Mouse (Mus musculus) kidney, postnatal 0 days (tissue): ENCODE measurements around the gene Tulp3. TPM values are rescaled to one million over a fixed set of nuclear protein-coding genes. Genes with fewer than 3 reads are reported as not detected.
"Not testable (repeated sequence)": the region's sequence is repeated elsewhere in the genome, so short reads cannot be mapped to it uniquely, and the experiment has no call there.

Experiments
- ATAC-seq: fragments of 200-750 bp; cut with Nextera tagmentation; replicated peaks from 2 replicates; pipeline ENCODE4 v1.8.0; 2017; ENCODE audit warnings: low read depth, moderate number of reproducible peaks, moderate TSS enrichment, moderate library complexity; ENCODE audit not compliant: low FRiP score
- DNase-seq: peaks from one replicate; pipeline ENCODE4 v3.0.0-alpha.2; 2016; ENCODE audit warnings: low spot score
- H3K27ac ChIP-seq: fragments of 300-500 bp; sonication (generic); 2 replicates; pipeline ENCODE4 v1.5.1; 2014; ENCODE audit warnings: mild to moderate bottlenecking
- H3K27me3 ChIP-seq: fragments of 300-500 bp; sonication (generic); 2 replicates; pipeline ENCODE4 v1.6.1; 2014; ENCODE audit warnings: low read length, mixed read lengths; ENCODE audit not compliant: insufficient read depth
- H3K36me3 ChIP-seq: fragments of 300-500 bp; sonication (generic); 2 replicates; pipeline ENCODE4 v1.6.1; 2014; ENCODE audit warnings: low read length, mixed read lengths; ENCODE audit not compliant: insufficient read depth
- H3K4me1 ChIP-seq: fragments of 300-500 bp; sonication (generic); replicated peaks from 2 replicates; pipeline ENCODE4 v1.6.1; 2014; ENCODE audit warnings: antibody characterized with exemption, low read length, mixed read lengths; ENCODE audit not compliant: insufficient read depth
- H3K4me2 ChIP-seq: fragments of 300-500 bp; sonication (generic); 2 replicates; pipeline ENCODE4 v1.6.1; 2014; ENCODE audit warnings: mild to moderate bottlenecking, low read length, moderate library complexity, mixed read lengths
- H3K4me3 ChIP-seq: fragments of 300-500 bp; sonication (generic); replicated peaks from 2 replicates; pipeline ENCODE4 v1.5.1; 2014; ENCODE audit warnings: low read depth, low read length
- H3K9ac ChIP-seq: fragments of 300-500 bp; sonication (generic); 2 replicates; pipeline ENCODE4 v1.6.1; 2014; ENCODE audit warnings: low read depth, low read length
- H3K9me3 ChIP-seq: fragments of 300-500 bp; sonication (generic); replicated peaks from 2 replicates; pipeline ENCODE4 v1.6.1; 2016; ENCODE audit warnings: low read length, inconsistent platforms, mixed read lengths
- CTCF ChIP-seq: IDR thresholded peaks from 2 replicates; pipeline ENCODE4 v1.5.1; 2016; ENCODE audit warnings: antibody characterized with exemption, low read depth, mild to moderate bottlenecking, moderate library complexity
- WGBS: fragments of 180-500 bp; shearing (Covaris S2); extraction: QIAGEN DNeasy Blood & Tissue Kit; methylation state at CpG from one replicate; pipeline ENCODE4 v1.1.7; 2014; 5-methylcytosine and 5-hydroxymethylcytosine counted together
- polyA plus RNA-seq: library from polyadenylated mRNA; unstranded; fragments of >200 nt; fragmentation: Nextera tagmentation; extraction: Ambion mirVana; gene quantifications from 2 replicates; pipeline ENCODE4 v1.2.1, GENCODE M21; 2015

The Tulp3 gene
- polyA plus RNA-seq, 1 experiment from 2014 or later = 15.0 TPM

GRCm38 (mm10) chr6:128318317-128318716, 37.3 kb downstream of the Tulp3 start:
- peak; percentile 88 for TF ChIP-seq CTCF
- Histone ChIP-seq H3K9ac (no peak overlapping the region), H3K27ac (no peak overlapping the region), H3K4me1 (no peaks in the 10 kb centered on the region), H3K4me3 (no peak overlapping the region), H3K4me2 (no peak overlapping the region), H3K36me3 (peaks cover 18% of the 10 kb centered on the region), H3K9me3 (no peaks in the 10 kb centered on the region), H3K27me3 (no peaks in the 10 kb centered on the region)
- peak; percentile 89 for DNase-seq
- ATAC-seq = 0 out of 2 replicates have a peak, but pooled peaks have one; percentile 49
- 7% methylated on average over 4 of the region's 4 CpGs for WGBS

- no peak overlapping the region for H3K27ac ChIP-seq
- no peaks in the 10 kb centered on the region for H3K36me3 ChIP-seq
- no peaks in the 10 kb centered on the region for H3K27me3 ChIP-seq
- H3K9me3 ChIP-seq = no peaks in the 10 kb centered on the region
- no peak overlapping the region for H3K9ac ChIP-seq
- ATAC-seq (no peak), DNase-seq (no peak)
- H3K4me1 ChIP-seq = no peaks in the 10 kb centered on the region
- no peak overlapping the region for H3K4me3 ChIP-seq
- TF ChIP-seq CTCF = no peak
- H3K4me2 ChIP-seq = no peak overlapping the region
- 78% methylated on average over 8 of the region's 8 CpGs for WGBS
Measured at GRCm38 (mm10) chr6:128315597-128315996, 40.1 kb downstream of the Tulp3 start.

GRCm38 (mm10) chr6:128314796-128315195, 40.9 kb downstream of the Tulp3 start:
- H3K4me3 ChIP-seq = no peak overlapping the region
- no peak overlapping the region for H3K27ac ChIP-seq
- ATAC-seq = no peak
- no peaks in the 10 kb centered on the region for H3K27me3 ChIP-seq
- WGBS = 75% methylated on average over 6 of the region's 6 CpGs
- no peaks in the 10 kb centered on the region for H3K9me3 ChIP-seq
- no peaks in the 10 kb centered on the region for H3K36me3 ChIP-seq
- no peak for TF ChIP-seq CTCF
- H3K4me1 ChIP-seq = no peaks in the 10 kb centered on the region
- H3K9ac ChIP-seq = no peak overlapping the region
- no peak for DNase-seq
- H3K4me2 ChIP-seq = no peak overlapping the region

- no peaks in the 10 kb centered on the region for H3K9me3 ChIP-seq
- 30% methylated on average over 4 of the region's 4 CpGs for WGBS
- ATAC-seq = peak; percentile 46; the same call in 1 of the 2 replicates
- H3K4me2 ChIP-seq = no peak overlapping the region
- peak; percentile 88 for TF ChIP-seq CTCF
- DNase-seq = peak; percentile 78
- H3K4me1 ChIP-seq = no peaks in the 10 kb centered on the region
- no peaks in the 10 kb centered on the region for H3K27me3 ChIP-seq
- no peak overlapping the region for H3K4me3 ChIP-seq
- no peaks in the 10 kb centered on the region for H3K36me3 ChIP-seq
- H3K27ac ChIP-seq = no peak overlapping the region
- H3K9ac ChIP-seq = no peak overlapping the region
Measured at GRCm38 (mm10) chr6:128308311-128308710, 47.3 kb downstream of the Tulp3 start.

GRCm38 (mm10) chr6:128304801-128305200, 50.9 kb downstream of the Tulp3 start:
- Histone ChIP-seq H3K4me1 (peaks cover 8% of the 10 kb centered on the region; the same call in 1 of the 2 replicates), H3K4me2 (no peak overlapping the region), H3K9me3 (no peaks in the 10 kb centered on the region), H3K27me3 (no peaks in the 10 kb centered on the region), H3K27ac (no peak overlapping the region), H3K9ac (no peak overlapping the region), H3K36me3 (no peaks in the 10 kb centered on the region), H3K4me3 (no peak overlapping the region)
- DNase-seq (no peak), ATAC-seq (no peak)
- TF ChIP-seq CTCF = no peak
- WGBS = 81% methylated on average over 4 of the region's 4 CpGs

GRCm38 (mm10) chr6:128302640-128303039, 53.0 kb downstream of the Tulp3 start:
- not testable (repeated sequence) for ATAC-seq, H3K4me3 ChIP-seq, H3K27me3 ChIP-seq, H3K36me3 ChIP-seq, H3K4me2 ChIP-seq, DNase-seq, H3K9ac ChIP-seq, H3K9me3 ChIP-seq, H3K27ac ChIP-seq
- WGBS = 79% methylated on average over 3 of the region's 3 CpGs
- TF ChIP-seq CTCF = peak; percentile 39; the same call in 1 of the 2 replicates
- H3K4me1 ChIP-seq = peaks cover 11% of the 10 kb centered on the region; the same call in 1 of the 2 replicates

- no peak overlapping the region for H3K27ac ChIP-seq
- H3K4me1 ChIP-seq = peaks cover 11% of the 10 kb centered on the region; the same call in 1 of the 2 replicates
- H3K4me3 ChIP-seq = no peak overlapping the region
- no peaks in the 10 kb centered on the region for H3K9me3 ChIP-seq
- no peaks in the 10 kb centered on the region for H3K36me3 ChIP-seq
- DNase-seq (no peak), ATAC-seq (no peak)
- no peak overlapping the region for H3K9ac ChIP-seq
- H3K4me2 ChIP-seq = no peak overlapping the region
- 82% methylated on average over 3 of the region's 3 CpGs for WGBS
- H3K27me3 ChIP-seq = 0 out of 2 replicates have a peak, but pooled peaks cover 4% of the 10 kb centered on the region
- TF ChIP-seq CTCF = no peak
Measured at GRCm38 (mm10) chr6:128301891-128302290, 53.8 kb downstream of the Tulp3 start.
